Mouse (Mus musculus) frontal cortex, postnatal 10 days (tissue): ENCODE results near the gene Gm17455.

Experiments
- DNase-seq, 2 experiments: peaks; one replicate each; pipeline ENCODE4 v3.0.0; 2022; ENCODE audit warnings: low spot score in 2 of 2, mixed read lengths in 1 of 2

Gene Gm17455

GRCm38 (mm10) chr10:60373937-60374578 is 25.5 kb upstream of the Gm17455 start:
- DNase-seq = no peak

- DNase-seq = no peak
Observed at GRCm38 (mm10) chr10:60376704-60377103, 22.8 kb upstream of the Gm17455 start.

GRCm38 (mm10) chr10:60379419-60379957 is 20.0 kb upstream of the Gm17455 start:
- no peak for DNase-seq

GRCm38 (mm10) chr10:60380229-60380628 is 19.3 kb upstream of the Gm17455 start:
- DNase-seq = no peak

- DNase-seq = no peak
Observed at GRCm38 (mm10) chr10:60381142-60381925, 18.2 kb upstream of the Gm17455 start.

GRCm38 (mm10) chr10:60388332-60388731 is 11.2 kb upstream of the Gm17455 start:
- no peak for DNase-seq

- no peak for DNase-seq
Observed at GRCm38 (mm10) chr10:60389447-60389865, 10.1 kb upstream of the Gm17455 start.

- DNase-seq = no peak
Observed at GRCm38 (mm10) chr10:60390177-60390903, 9.2 kb upstream of the Gm17455 start.

GRCm38 (mm10) chr10:60390904-60391420 is 8.6 kb upstream of the Gm17455 start:
- DNase-seq = no peak

GRCm38 (mm10) chr10:60391661-60392060 is 7.9 kb upstream of the Gm17455 start:
- DNase-seq = no peak

- no peak for DNase-seq
Observed at GRCm38 (mm10) chr10:60394936-60395335, 4.6 kb upstream of the Gm17455 start.

GRCm38 (mm10) chr10:60395605-60396004 is 3.9 kb upstream of the Gm17455 start:
- no peak for DNase-seq

GRCm38 (mm10) chr10:60398051-60398814 is 1.3 kb upstream of the Gm17455 start:
- no peak for DNase-seq

- DNase-seq = no peak
Observed at GRCm38 (mm10) chr10:60400507-60401295, 1.2 kb downstream of the Gm17455 start.

- DNase-seq = peak; percentile 45 to 53
Observed at GRCm38 (mm10) chr10:60405460-60406177, 6.1 kb downstream of the Gm17455 start.

- peak in 1 of 2 experiments; percentile 56 for DNase-seq
Observed at GRCm38 (mm10) chr10:60407831-60408230, 8.3 kb downstream of the Gm17455 start.

GRCm38 (mm10) chr10:60411794-60412193 is 12.3 kb downstream of the Gm17455 start:
- no peak for DNase-seq

- DNase-seq = no peak
Observed at GRCm38 (mm10) chr10:60413756-60414155, 14.2 kb downstream of the Gm17455 start.

- no peak for DNase-seq
Observed at GRCm38 (mm10) chr10:60417041-60417440, 17.5 kb downstream of the Gm17455 start.

- DNase-seq = peak; percentile 42 to 59
Observed at GRCm38 (mm10) chr10:60418137-60418536, 18.6 kb downstream of the Gm17455 start.
